ENCODE assay signal across 12 mouse cellular contexts in the genomic region with DNA sequence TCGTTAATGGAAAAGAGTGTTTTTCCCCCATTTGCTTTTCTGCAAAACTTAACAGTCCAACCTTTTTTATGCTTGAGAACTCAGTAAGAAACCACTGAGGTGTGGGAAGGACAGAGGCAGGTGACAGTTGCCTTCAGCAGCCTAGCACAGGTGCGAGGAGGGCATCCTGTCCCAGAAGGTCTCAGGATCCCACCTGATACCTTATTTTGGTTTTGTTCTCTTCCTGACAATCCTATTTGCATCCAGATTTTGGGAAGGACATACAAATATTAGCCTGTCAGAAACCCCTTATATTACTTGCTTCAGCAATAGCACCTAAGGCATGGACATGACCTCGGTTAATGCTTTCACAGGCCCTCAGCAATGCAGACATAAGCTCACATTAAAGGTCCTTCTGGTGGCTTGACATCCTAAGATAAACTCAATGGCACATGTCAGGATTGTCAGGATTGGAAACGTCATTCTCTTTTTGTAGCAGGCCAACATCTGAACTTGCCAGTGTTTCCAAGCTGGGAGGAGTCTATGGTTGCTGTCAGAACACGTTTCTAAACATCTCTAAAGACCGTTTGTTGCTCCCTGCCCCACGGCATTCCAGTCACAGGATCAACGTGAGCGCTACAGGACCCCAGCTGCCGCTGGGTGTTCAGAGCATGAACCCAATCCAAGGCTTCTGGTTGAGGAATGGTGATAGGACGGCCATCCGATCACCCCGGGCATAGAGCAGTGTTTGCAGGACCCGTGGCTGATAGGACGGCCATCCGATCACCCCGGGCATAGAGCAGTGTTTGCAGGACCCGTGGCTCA. TPM values are rescaled to one million over a fixed set of nuclear protein-coding genes. Genes with fewer than 3 reads are reported as not detected.
DNase-seq lines count a peak whose midpoint lies in the region; ATAC-seq and TF ChIP-seq lines count a peak whose summit lies in the region.
"Had no signal": no experiment of that assay in that cellular context is flagged by ENCODE, and none has a peak within 500 bp of the region (broad histone marks: within the 10 kb centered on the region; RNA-seq: fewer than 3 reads in every experiment).

No protein-coding gene starts in this region.

- intact Hi-C loops in heart, adult 2 months (cut with DNase I), result no loop called here

- DNase-seq in heart, adult 2 months, result peak; percentile 66 to 72
- DNase-seq in urinary bladder, adult 18-20 months (ENCODE audit: low spot score in 2 of 2), result no peak
- no peak for DNase-seq in embryo, embryonic 10 days (ENCODE audit: low spot score)
- DNase-seq: right cerebral cortex, postnatal 4 days had no signal

- no peak overlapping the region for H3K4me2 ChIP-seq in heart, embryonic 11.5 days
- peak overlapping the region; percentile 26; the same call in 1 of the 2 replicates for H3K4me2 ChIP-seq in embryonic facial prominence, embryonic 15.5 days (replicated peaks)
- peak overlapping the region; percentile 15; the same call in 1 of the 2 replicates for H3K4me2 ChIP-seq in lung, embryonic 16.5 days (ENCODE audit: low read depth, low read length)
- H3K4me2 ChIP-seq in forebrain, embryonic 12.5 days, result no peak overlapping the region
- H3K4me2 ChIP-seq: hindbrain, embryonic 15.5 days had no signal

- peak; percentile 59; the same call in 1 of the 2 replicates for TF ChIP-seq EP300 in heart, adult 2 months (IDR thresholded peaks at IDR 0.05; ENCODE audit: insufficient read depth, low read depth, low read length)

- 0 out of 2 replicates have a peak, but pooled peaks cover 5% of the 10 kb centered on the region for H3K79me2 ChIP-seq in heart, adult 2 months (replicated peaks; ENCODE audit: control insufficient read depth, insufficient read depth, low read length)

- H3K4me3 ChIP-seq in heart, adult 2 months, result peak overlapping the region; percentile 75
- H3K4me3 ChIP-seq in heart, embryonic 11.5 days (ENCODE audit: low read depth, low read length), result no peak overlapping the region
- peak overlapping the region; percentile 87 for H3K4me3 ChIP-seq in E14TG2a.4 (replicated peaks; ENCODE audit: low read length)
- no peak overlapping the region for H3K4me3 ChIP-seq in embryonic facial prominence, embryonic 15.5 days (replicated peaks)
- H3K4me3 ChIP-seq in lung, embryonic 16.5 days (ENCODE audit: low read length), result no peak overlapping the region
- H3K4me3 ChIP-seq in forebrain, embryonic 12.5 days (replicated peaks), result no peak overlapping the region
- H3K4me3 ChIP-seq: hindbrain, embryonic 15.5 days had no signal

- H3K9ac ChIP-seq in heart, adult 2 months (ENCODE audit: low read depth, low read length), result peak overlapping the region; percentile 61
- no peak overlapping the region for H3K9ac ChIP-seq in heart, embryonic 11.5 days (ENCODE audit: low read depth, low read length)
- no peak overlapping the region for H3K9ac ChIP-seq in embryonic facial prominence, embryonic 15.5 days
- no peak overlapping the region for H3K9ac ChIP-seq in lung, embryonic 16.5 days (ENCODE audit: low read length)
- H3K9ac ChIP-seq in forebrain, embryonic 12.5 days, result no peak overlapping the region
- H3K9ac ChIP-seq: hindbrain, embryonic 15.5 days had no signal

- peaks cover 45% of the 10 kb centered on the region for H3K36me3 ChIP-seq in heart, adult 2 months (ENCODE audit: control insufficient read depth, insufficient read depth, low read length)
- H3K36me3 ChIP-seq in heart, embryonic 11.5 days (ENCODE audit: control insufficient read depth, insufficient read depth, low read length), result no peaks in the 10 kb centered on the region
- peaks cover 22% of the 10 kb centered on the region; the same call in 1 of the 2 replicates for H3K36me3 ChIP-seq in E14TG2a.4 (ENCODE audit: insufficient read depth, low read length)
- no peaks in the 10 kb centered on the region for H3K36me3 ChIP-seq in embryonic facial prominence, embryonic 15.5 days
- no peaks in the 10 kb centered on the region for H3K36me3 ChIP-seq in lung, embryonic 16.5 days (ENCODE audit: control insufficient read depth, insufficient read depth, low read length)
- no peaks in the 10 kb centered on the region for H3K36me3 ChIP-seq in forebrain, embryonic 12.5 days (replicated peaks)
- H3K36me3 ChIP-seq: hindbrain, embryonic 15.5 days had no signal

- H3K4me1 ChIP-seq in heart, adult 2 months (ENCODE audit: control insufficient read depth, insufficient read depth, low read length), result peaks cover 31% of the 10 kb centered on the region
- H3K4me1 ChIP-seq in heart, embryonic 11.5 days (ENCODE audit: control insufficient read depth, insufficient read depth, low read length), result peaks cover 44% of the 10 kb centered on the region
- peaks cover 99% of the 10 kb centered on the region for H3K4me1 ChIP-seq in E14TG2a.4 (replicated peaks; ENCODE audit: low read depth, low read length)
- H3K4me1 ChIP-seq in embryonic facial prominence, embryonic 15.5 days, result peaks cover 60% of the 10 kb centered on the region
- H3K4me1 ChIP-seq in lung, embryonic 16.5 days (replicated peaks; ENCODE audit: control insufficient read depth, insufficient read depth, low read length), result peaks cover 61% of the 10 kb centered on the region
- peaks cover 51% of the 10 kb centered on the region for H3K4me1 ChIP-seq in forebrain, embryonic 12.5 days

- H3K27me3 ChIP-seq in heart, adult 2 months (ENCODE audit: control insufficient read depth, insufficient read depth, low read length), result no peaks in the 10 kb centered on the region
- no peaks in the 10 kb centered on the region for H3K27me3 ChIP-seq in heart, embryonic 11.5 days (ENCODE audit: control insufficient read depth, insufficient read depth, low read length)
- no peaks in the 10 kb centered on the region for H3K27me3 ChIP-seq in E14TG2a.4 (ENCODE audit: insufficient read depth, low read length)
- no peaks in the 10 kb centered on the region for H3K27me3 ChIP-seq in embryonic facial prominence, embryonic 15.5 days
- no peaks in the 10 kb centered on the region for H3K27me3 ChIP-seq in lung, embryonic 16.5 days (ENCODE audit: control insufficient read depth, insufficient read depth, low read depth, low read length)
- no peaks in the 10 kb centered on the region for H3K27me3 ChIP-seq in forebrain, embryonic 12.5 days
- H3K27me3 ChIP-seq: hindbrain, embryonic 15.5 days had no signal

- 41% methylated on average over 18 of the region's 18 CpGs for WGBS in heart, adult 2 months
- WGBS in heart, embryonic 11.5 days (ENCODE audit: insufficient replicate concordance), result 71% methylated on average over 18 of the region's 18 CpGs
- 57% methylated on average over 18 of the region's 18 CpGs for whole genome bisulfite sequencing in embryonic facial prominence, embryonic 15.5 days
- 46% methylated on average over 18 of the region's 18 CpGs for WGBS in lung, embryonic 16.5 days
- WGBS in forebrain, embryonic 12.5 days, result 79% methylated on average over 18 of the region's 18 CpGs

- H3K9me3 ChIP-seq in heart, embryonic 11.5 days (replicated peaks; ENCODE audit: control insufficient read depth, low read length), result no peaks in the 10 kb centered on the region
- no peaks in the 10 kb centered on the region for H3K9me3 ChIP-seq in E14TG2a.4 (ENCODE audit: low read length)
- no peaks in the 10 kb centered on the region for H3K9me3 ChIP-seq in embryonic facial prominence, embryonic 15.5 days (replicated peaks)
- H3K9me3 ChIP-seq in lung, embryonic 16.5 days (ENCODE audit: control insufficient read depth, low read length), result no peaks in the 10 kb centered on the region
- H3K9me3 ChIP-seq in forebrain, embryonic 12.5 days, result no peaks in the 10 kb centered on the region
- H3K9me3 ChIP-seq: G1E; hindbrain, embryonic 15.5 days had no signal

- ATAC-seq in heart, embryonic 11.5 days (replicated peaks; ENCODE audit: insufficient number of reproducible peaks, low FRiP score, low TSS enrichment), result no peak
- ATAC-seq in embryonic facial prominence, embryonic 15.5 days (ENCODE audit: insufficient number of reproducible peaks, low FRiP score, low TSS enrichment, low read depth), result no peak
- peak; percentile 32; the same call in 1 of the 2 replicates for ATAC-seq in lung, embryonic 16.5 days (ENCODE audit: low read depth)
- no peak for ATAC-seq in forebrain, embryonic 12.5 days (ENCODE audit: low FRiP score)
- ATAC-seq: forebrain, embryonic 14.5 days had no signal

- TF ChIP-seq POLR2A in heart, adult 2 months (IDR thresholded peaks at IDR 0.05; ENCODE audit: insufficient read depth, low read depth, low read length), result peak; percentile 68

- H3K27ac ChIP-seq in heart, adult 2 months, result peak overlapping the region; percentile 100
- H3K27ac ChIP-seq in heart, embryonic 11.5 days (ENCODE audit: low read depth, low read length), result no peak overlapping the region
- H3K27ac ChIP-seq in embryonic facial prominence, embryonic 15.5 days (replicated peaks), result no peak overlapping the region
- peak overlapping the region; percentile 44; the same call in 1 of the 2 replicates for H3K27ac ChIP-seq in lung, embryonic 16.5 days (ENCODE audit: low read length)
- no peak overlapping the region for H3K27ac ChIP-seq in forebrain, embryonic 12.5 days
- H3K27ac ChIP-seq: hindbrain, embryonic 15.5 days had no signal

- TF ChIP-seq CTCF in heart, adult 2 months (IDR thresholded peaks at IDR 0.05), result no peak
- no peak for TF ChIP-seq CTCF in E14TG2a.4 (conservative IDR thresholded peaks at IDR 0.05; ENCODE audit: low read length)

RNA-seq across cellular contexts. Expression of gene Frmd8, which starts 34.8 kb away (rescaled TPM):
- total RNA-seq in heart, adult 2 months (2021), result 1 to 10 TPM; 7.7 to 8.4 TPM
- 7.0 and 9.3 TPM in 2 replicates for polyA plus RNA-seq in heart, adult 2 months (2012; rRNA removed)
- 15.4 and 19.3 TPM in 2 replicates for polyA plus RNA-seq in heart, embryonic 11.5 days (2014; fragmentation: Nextera tagmentation; extraction: Ambion mirVana)
- 32.5 and 37.4 TPM in 2 replicates for polyA plus RNA-seq in embryonic facial prominence, embryonic 15.5 days (2015; fragmentation: Nextera tagmentation; extraction: Ambion mirVana)
- 56.4 and 61.1 TPM in 2 replicates for polyA plus RNA-seq in lung, embryonic 16.5 days (2015; fragmentation: Nextera tagmentation; extraction: Ambion mirVana)
- 25.6 and 25.9 TPM in 2 replicates for polyA plus RNA-seq in forebrain, embryonic 12.5 days (2016; fragmentation: Nextera tagmentation; extraction: Ambion mirVana)

RNA-seq across cellular contexts. Expression of gene Slc25a45, which starts 37.3 kb away (rescaled TPM):
- total RNA-seq in heart, adult 2 months (2021), result 1 to 10 TPM; 2.8 TPM
- 7.9 and 8.2 TPM in 2 replicates for polyA plus RNA-seq in heart, adult 2 months (2012; rRNA removed)
- 2.1 and 2.3 TPM in 2 replicates for polyA plus RNA-seq in heart, embryonic 11.5 days (2014; fragmentation: Nextera tagmentation; extraction: Ambion mirVana)
- polyA plus RNA-seq in embryonic facial prominence, embryonic 15.5 days (2015; fragmentation: Nextera tagmentation; extraction: Ambion mirVana), result 5.9 and 7.5 TPM in 2 replicates
- 5.7 and 6.2 TPM in 2 replicates for polyA plus RNA-seq in lung, embryonic 16.5 days (2015; fragmentation: Nextera tagmentation; extraction: Ambion mirVana)
- 1.3 and 1.8 TPM in 2 replicates for polyA plus RNA-seq in forebrain, embryonic 12.5 days (2016; fragmentation: Nextera tagmentation; extraction: Ambion mirVana)

RNA-seq across cellular contexts. Expression of gene Tigd3, which starts 53.7 kb away (rescaled TPM):
- under 1 TPM; 0.14 to 0.47 TPM for total RNA-seq in heart, adult 2 months (2021)
- 0.25 and 0.67 TPM in 2 replicates for polyA plus RNA-seq in heart, adult 2 months (2012; rRNA removed)
- polyA plus RNA-seq in heart, embryonic 11.5 days (2014; fragmentation: Nextera tagmentation; extraction: Ambion mirVana), result 1.5 and 2.6 TPM in 2 replicates
- 3.4 and 3.6 TPM in 2 replicates for polyA plus RNA-seq in embryonic facial prominence, embryonic 15.5 days (2015; fragmentation: Nextera tagmentation; extraction: Ambion mirVana)
- polyA plus RNA-seq in lung, embryonic 16.5 days (2015; fragmentation: Nextera tagmentation; extraction: Ambion mirVana), result 2.5 and 3.2 TPM in 2 replicates
- 11.1 and 12.8 TPM in 2 replicates for polyA plus RNA-seq in forebrain, embryonic 12.5 days (2016; fragmentation: Nextera tagmentation; extraction: Ambion mirVana)

Comparison
In these comparisons a context has a peak if more than half of its experiments do, and no peak if none do; other contexts are left out.
1. H3K27ac ChIP-seq: peak in heart, adult 2 months (single experiment) and lung, embryonic 16.5 days (single experiment); none in heart, embryonic 11.5 days (single experiment), embryonic facial prominence, embryonic 15.5 days (single experiment) and forebrain, embryonic 12.5 days (single experiment).
2. H3K4me3 ChIP-seq: peak in heart, adult 2 months (single experiment) and E14TG2a.4 (single experiment); none in heart, embryonic 11.5 days (single experiment), embryonic facial prominence, embryonic 15.5 days (single experiment), lung, embryonic 16.5 days (single experiment) and forebrain, embryonic 12.5 days (single experiment).
3. DNase-seq: peak in heart, adult 2 months (2 of 2); none in urinary bladder, adult 18-20 months (0 of 2) and embryo, embryonic 10 days (single experiment).
4. H3K4me2 ChIP-seq: peak in embryonic facial prominence, embryonic 15.5 days (single experiment) and lung, embryonic 16.5 days (single experiment); none in heart, embryonic 11.5 days (single experiment) and forebrain, embryonic 12.5 days (single experiment).